Mouse (Mus musculus): ENCODE data around the gene Dgkq.

GRCm38 (mm10) chr5:108679909-108680308 is 10.4 kb upstream of the Dgkq start:
- no peak for TF ChIP-seq CTCF (IDR thresholded peaks at IDR 0.05; ENCODE audit: extremely low read depth, insufficient read depth, insufficient read length, insufficient replicate concordance)
- no peak for TF ChIP-seq POLR2A (IDR thresholded peaks at IDR 0.05; ENCODE audit: low read depth, low read length)

All from spleen, adult 2 months (tissue).